Mouse (Mus musculus): ENCODE measurements around the gene Rhot2.

GRCm38 (mm10) chr17:25795609-25796092, 49.0 kb downstream of the Rhot2 start, which contains the start of gene AC134908.4:
- no peak for TF ChIP-seq CTCF (IDR thresholded peaks at IDR 0.05; ENCODE audit: extremely low read depth, insufficient read depth, low read length)
- TF ChIP-seq POLR2A (IDR thresholded peaks at IDR 0.05; ENCODE audit: extremely low read depth, insufficient read depth, low read length) = no peak
